Mouse (Mus musculus) gastrocnemius, adult 2 months (tissue): ENCODE measurements around the gene Cryzl2. TPM values are rescaled to one million over a fixed set of nuclear protein-coding genes. Genes with fewer than 3 reads are reported as not detected.

Source experiments
- DNase-seq: peaks from one replicate; pipeline ENCODE4 v3.0.0; 2022
- H3K27ac ChIP-seq: fragments of 200-600 bp; 2 replicates; pipeline ENCODE4 v1.8.1; 2022; ENCODE audit warnings: mild to moderate bottlenecking
- H3K4me3 ChIP-seq: fragments of 200-600 bp; 2 replicates; pipeline ENCODE4 v1.8.1; 2022; ENCODE audit warnings: mild to moderate bottlenecking, moderate library complexity
- CTCF ChIP-seq: fragments of 200-600 bp; IDR thresholded peaks from 2 replicates; pipeline ENCODE4 v1.8.1; 2022; ENCODE audit warnings: antibody characterized with exemption, mild to moderate bottlenecking, moderate library complexity
- intact Hi-C: fragments of 180-260 bp; cut with DNase I; formaldehyde crosslinking; loops from one replicate; pipeline ENCODE4 v1.15.1; 2025
- total RNA-seq, 2 experiments: library from RNA; stranded (reverse); gene quantifications; 2 replicates each; pipeline ENCODE4 v1.2.3; 2021

The Cryzl2 gene
- total RNA-seq, 2 experiments from 2014 or later = 0.33 to 0.45 TPM

- no peak overlapping the region for H3K4me3 ChIP-seq
- H3K27ac ChIP-seq = no peak overlapping the region
- no peak for TF ChIP-seq CTCF
- no peak for DNase-seq
- intact Hi-C loops = no loop called here
These were observed 2.9 kb downstream of the Cryzl2 start for GRCm38 (mm10) chr1:157461276-157461675.

GRCm38 (mm10) chr1:157462336-157462735 lies 4.0 kb downstream of the Cryzl2 start:
- Histone ChIP-seq H3K27ac (no peak overlapping the region), H3K4me3 (no peak overlapping the region)
- intact Hi-C loops = no loop called here
- no peak for TF ChIP-seq CTCF
- DNase-seq = no peak

GRCm38 (mm10) chr1:157465194-157465593 lies 6.8 kb downstream of the Cryzl2 start:
- DNase-seq = peak; percentile 28
- intact Hi-C loops = no loop called here
- Histone ChIP-seq H3K4me3 (no peak overlapping the region), H3K27ac (no peak overlapping the region)
- peak; percentile 61 for TF ChIP-seq CTCF

GRCm38 (mm10) chr1:157467866-157468265 lies 9.5 kb downstream of the Cryzl2 start:
- no peak for TF ChIP-seq CTCF
- Histone ChIP-seq H3K4me3 (no peak overlapping the region), H3K27ac (no peak overlapping the region)
- no peak for DNase-seq
- intact Hi-C loops = no loop called here

- no peak for TF ChIP-seq CTCF
- no peak for DNase-seq
- H3K27ac ChIP-seq = no peak overlapping the region
- intact Hi-C loops = no loop called here
- H3K4me3 ChIP-seq = no peak overlapping the region
These were observed 12.5 kb downstream of the Cryzl2 start for GRCm38 (mm10) chr1:157470761-157471386.

- no peak overlapping the region for H3K27ac ChIP-seq
- no peak overlapping the region for H3K4me3 ChIP-seq
- no peak for DNase-seq
- intact Hi-C loops = no loop called here
- TF ChIP-seq CTCF = no peak
These were observed 14.3 kb downstream of the Cryzl2 start for GRCm38 (mm10) chr1:157472716-157473115.

GRCm38 (mm10) chr1:157474865-157475264 lies 16.5 kb downstream of the Cryzl2 start:
- DNase-seq = no peak
- no peak overlapping the region for H3K27ac ChIP-seq
- no peak overlapping the region for H3K4me3 ChIP-seq
- intact Hi-C loops = no loop called here
- TF ChIP-seq CTCF = no peak

GRCm38 (mm10) chr1:157476231-157476630 lies 17.9 kb downstream of the Cryzl2 start:
- Histone ChIP-seq H3K4me3 (no peak overlapping the region), H3K27ac (no peak overlapping the region)
- no peak for DNase-seq
- TF ChIP-seq CTCF = no peak
- intact Hi-C loops = no loop called here

GRCm38 (mm10) chr1:157480090-157480489 lies 21.7 kb downstream of the Cryzl2 start:
- no peak overlapping the region for H3K4me3 ChIP-seq
- DNase-seq = no peak
- no peak overlapping the region for H3K27ac ChIP-seq
- intact Hi-C loops = no loop called here
- TF ChIP-seq CTCF = no peak

GRCm38 (mm10) chr1:157480901-157481300 lies 22.5 kb downstream of the Cryzl2 start:
- TF ChIP-seq CTCF = no peak
- no peak for DNase-seq

GRCm38 (mm10) chr1:157481666-157482065 lies 23.3 kb downstream of the Cryzl2 start:
- no peak overlapping the region for H3K4me3 ChIP-seq
- intact Hi-C loops = no loop called here
- H3K27ac ChIP-seq = no peak overlapping the region
- TF ChIP-seq CTCF = no peak
- no peak for DNase-seq

More at GRCm38 (mm10) chr1:157480901-157481300, 22.5 kb downstream of the Cryzl2 start:
- intact Hi-C loops = no loop called here
- Histone ChIP-seq H3K27ac (no peak overlapping the region), H3K4me3 (no peak overlapping the region)

- no peak for DNase-seq
- intact Hi-C loops = no loop called here
- TF ChIP-seq CTCF = no peak
- no peak overlapping the region for H3K4me3 ChIP-seq
- H3K27ac ChIP-seq = no peak overlapping the region
These were observed 25.8 kb downstream of the Cryzl2 start for GRCm38 (mm10) chr1:157484161-157484560.

- H3K4me3 ChIP-seq = no peak overlapping the region
- DNase-seq = no peak
- no peak overlapping the region for H3K27ac ChIP-seq
- TF ChIP-seq CTCF = no peak
- intact Hi-C loops = no loop called here
These were observed 42.3 kb downstream of the Cryzl2 start for GRCm38 (mm10) chr1:157500657-157501056.

- Histone ChIP-seq H3K27ac (no peak overlapping the region), H3K4me3 (no peak overlapping the region)
- DNase-seq = no peak
- TF ChIP-seq CTCF = no peak
- intact Hi-C loops = no loop called here
These were observed 43.1 kb downstream of the Cryzl2 start for GRCm38 (mm10) chr1:157501352-157501945.
